Mouse (Mus musculus) hindbrain, embryonic 15.5 days (tissue): ENCODE data around the gene 1110032F04Rik. TPM values are rescaled to one million over a fixed set of nuclear protein-coding genes. Genes with fewer than 3 reads are reported as not detected.

Experiments
- ATAC-seq: fragments of 200-750 bp; cut with Nextera tagmentation; 2 replicates; pipeline ENCODE4 v1.8.0; 2017; ENCODE audit warnings: low read depth, moderate number of reproducible peaks, moderate TSS enrichment; ENCODE audit not compliant: low FRiP score
- H3K27ac ChIP-seq: fragments of 300-500 bp; sonication (generic); replicated peaks from 2 replicates; pipeline ENCODE4 v1.5.1; 2015; ENCODE audit warnings: mild to moderate bottlenecking, inconsistent platforms
- H3K27me3 ChIP-seq: fragments of 300-500 bp; sonication (generic); 2 replicates; pipeline ENCODE4 v1.6.1; 2015; ENCODE audit warnings: control low read depth, inconsistent platforms
- H3K36me3 ChIP-seq: fragments of 300-500 bp; sonication (generic); 2 replicates; pipeline ENCODE4 v1.6.1; 2015; ENCODE audit warnings: control low read depth, inconsistent platforms
- H3K4me1 ChIP-seq: fragments of 300-500 bp; sonication (generic); replicated peaks from 2 replicates; pipeline ENCODE4 v1.6.1; 2015; ENCODE audit warnings: control low read depth, inconsistent platforms
- H3K4me2 ChIP-seq: fragments of 300-500 bp; sonication (generic); 2 replicates; pipeline ENCODE4 v1.6.1; 2015; ENCODE audit warnings: moderate library complexity, mild to moderate bottlenecking, inconsistent platforms
- H3K4me3 ChIP-seq: fragments of 300-500 bp; sonication (generic); 2 replicates; pipeline ENCODE4 v1.5.1; 2015; ENCODE audit warnings: mild to moderate bottlenecking, inconsistent platforms
- H3K9ac ChIP-seq: fragments of 300-500 bp; sonication (generic); 2 replicates; pipeline ENCODE4 v1.6.1; 2015; ENCODE audit warnings: inconsistent platforms
- H3K9me3 ChIP-seq: fragments of 300-500 bp; sonication (generic); 2 replicates; pipeline ENCODE4 v1.6.1; 2016; ENCODE audit warnings: control low read depth, inconsistent platforms
- WGBS: fragments of 180-500 bp; shearing (Covaris S2); methylation state at CpG from one replicate; pipeline ENCODE4 v1.1.7; 2015; 5-methylcytosine and 5-hydroxymethylcytosine counted together
- polyA plus RNA-seq: library from polyadenylated mRNA; unstranded; fragments of >200 nt; fragmentation: Nextera tagmentation; extraction: Ambion mirVana; gene quantifications from 2 replicates; pipeline ENCODE4 v1.2.1, GENCODE M21; 2015

1110032F04Rik gene
- polyA plus RNA-seq, result 5.0 and 5.2 TPM in 2 replicates

DNA sequence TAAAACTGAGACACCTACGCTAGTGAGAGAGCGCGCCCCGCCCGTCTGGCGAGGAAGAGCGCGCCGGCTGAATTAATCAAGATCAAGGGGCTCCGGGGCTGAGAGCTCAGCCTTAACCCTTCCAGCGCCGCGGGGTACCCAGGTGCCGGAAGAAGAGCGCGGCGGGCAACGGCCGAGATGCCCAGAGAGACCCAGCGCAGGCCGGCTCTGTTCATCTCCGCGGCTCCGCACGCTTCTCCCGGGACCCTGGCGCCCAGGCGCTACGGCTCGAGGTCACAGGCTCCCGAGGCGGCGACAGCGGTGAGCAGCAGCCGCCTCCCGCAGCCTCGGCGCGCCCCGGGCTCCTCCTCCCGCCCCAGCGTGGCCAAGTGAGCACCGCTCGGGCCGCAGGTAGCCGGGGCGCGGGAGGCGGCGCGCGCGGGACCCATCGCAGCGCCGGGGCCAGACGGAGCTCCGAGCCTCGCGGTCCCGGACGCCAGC, at the start of gene 1110032F04Rik:
Gene 1110032F04Rik (plus strand): TSS at position 376 of the 480 bp plus-strand sequence.
- Histone ChIP-seq H3K27me3 (no peaks in the 10 kb centered on the region; the same call in 1 of the 2 replicates), H3K9me3 (no peaks in the 10 kb centered on the region), H3K4me3 (peak within 1 kb of the TSS; percentile 84), H3K4me1 (peaks cover 19% of the 10 kb centered on the region), H3K36me3 (no peaks in the 10 kb centered on the region), H3K9ac (peak within 1 kb of the TSS; percentile 72), H3K4me2 (peak within 1 kb of the TSS; percentile 98), H3K27ac (peak within 1 kb of the TSS; percentile 73)
- under 1% methylated on average over 56 of the region's 62 CpGs for WGBS
- peak; percentile 86 for ATAC-seq

DNA sequence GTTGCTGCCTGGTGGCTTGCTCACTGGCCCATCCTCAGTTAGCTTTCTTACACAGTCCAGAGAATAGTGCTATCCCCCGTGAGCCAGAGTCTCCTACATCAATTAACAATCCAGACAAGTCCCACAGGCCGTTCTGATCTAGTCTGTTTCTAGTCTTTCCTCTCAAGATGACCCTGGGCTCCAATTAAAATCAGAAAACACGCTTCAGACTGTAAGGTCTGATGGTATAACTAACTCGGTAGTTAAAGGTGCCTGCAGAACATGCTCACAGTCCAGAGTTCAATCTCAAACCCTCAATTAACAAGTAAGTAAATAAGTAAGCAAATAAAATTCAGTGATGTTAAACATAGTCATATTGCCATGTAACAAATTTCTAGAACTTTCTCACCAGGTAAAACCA, 48.0 kb upstream of the 1110032F04Rik start:
- H3K27me3 ChIP-seq, result no peaks in the 10 kb centered on the region
- H3K27ac ChIP-seq, result no peak overlapping the region
- H3K36me3 ChIP-seq, result no peaks in the 10 kb centered on the region
- H3K4me3 ChIP-seq, result no peak overlapping the region
- WGBS, result 67% methylated on average over 4 of the region's 4 CpGs
- H3K9ac ChIP-seq, result no peak overlapping the region
- H3K4me1 ChIP-seq, result peaks cover 23% of the 10 kb centered on the region
- no peak overlapping the region for H3K4me2 ChIP-seq
- no peak for ATAC-seq
- H3K9me3 ChIP-seq, result no peaks in the 10 kb centered on the region

DNA sequence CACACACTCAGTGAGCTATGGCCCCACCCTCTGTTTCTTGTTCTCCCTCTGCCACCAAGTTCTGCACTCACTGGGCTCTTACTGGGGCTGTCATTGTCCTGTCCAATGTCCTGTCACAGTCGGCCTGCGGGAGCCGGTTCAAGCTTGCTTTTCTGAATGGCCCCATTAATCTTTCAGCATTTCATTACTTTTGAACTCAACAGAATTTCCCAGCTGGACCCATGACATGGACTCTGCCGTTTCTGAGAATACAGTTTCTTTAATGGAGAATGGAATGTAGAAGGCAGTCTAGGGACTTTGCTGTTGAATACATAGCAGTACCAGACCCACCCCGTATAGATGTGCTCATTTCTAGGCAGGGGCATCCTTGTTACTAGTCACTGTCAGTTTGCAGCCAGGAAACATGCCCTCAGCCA, 47.5 kb upstream of the 1110032F04Rik start:
- Histone ChIP-seq H3K9ac (no peak overlapping the region), H3K9me3 (no peaks in the 10 kb centered on the region), H3K27ac (no peak overlapping the region), H3K4me3 (no peak overlapping the region), H3K4me2 (no peak overlapping the region), H3K36me3 (no peaks in the 10 kb centered on the region), H3K4me1 (peaks cover 23% of the 10 kb centered on the region), H3K27me3 (no peaks in the 10 kb centered on the region)
- WGBS, result 22% methylated on average over 5 of the region's 5 CpGs
- ATAC-seq, result peak; percentile 78

DNA sequence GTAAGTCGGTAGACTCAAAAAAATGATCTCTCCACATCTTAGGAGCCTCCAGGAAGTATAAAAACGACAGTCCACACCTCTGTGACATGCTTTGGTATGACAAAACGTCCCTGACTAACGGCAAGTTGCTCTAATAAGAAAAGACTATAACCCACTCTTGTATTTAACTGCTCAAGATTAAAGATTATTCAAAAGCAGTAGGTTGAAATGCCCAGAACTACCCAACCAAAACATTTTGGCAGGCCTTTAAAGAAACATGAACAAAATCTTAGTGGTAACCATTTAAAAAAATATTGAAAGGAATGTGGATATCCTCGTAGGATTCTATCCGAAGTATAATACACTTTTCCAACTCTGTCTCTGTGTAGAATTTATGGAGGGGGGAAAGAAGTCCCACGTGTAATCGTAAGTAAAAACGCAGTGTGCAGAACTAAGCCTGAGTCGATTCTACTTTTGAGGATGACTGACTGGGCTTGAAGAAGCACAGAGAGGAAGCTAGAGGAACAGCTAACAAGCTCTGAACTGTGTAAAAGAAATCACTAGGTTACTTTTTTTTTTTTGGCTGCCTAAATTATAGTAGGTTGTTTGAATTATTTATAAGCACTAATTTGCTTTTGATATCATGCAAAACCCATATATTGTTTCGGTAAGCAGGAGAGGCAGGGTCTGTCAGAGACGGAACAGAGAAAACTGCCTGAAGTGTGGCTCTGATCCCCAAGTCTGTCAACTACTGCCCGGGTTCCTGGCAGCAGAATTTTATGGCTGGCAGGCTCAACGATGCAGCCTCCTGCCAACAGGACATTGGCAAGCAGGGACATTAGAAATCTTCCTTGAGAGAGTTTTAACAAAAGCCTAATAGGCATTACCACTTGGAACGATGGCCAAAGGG, 45.3 kb upstream of the 1110032F04Rik start:
- Histone ChIP-seq H3K27ac (0 out of 2 replicates have a peak overlapping the region, but pooled peaks have one; percentile 51), H3K4me2 (no peak overlapping the region)
- WGBS, result 51% methylated on average over 15 of the region's 15 CpGs

DNA sequence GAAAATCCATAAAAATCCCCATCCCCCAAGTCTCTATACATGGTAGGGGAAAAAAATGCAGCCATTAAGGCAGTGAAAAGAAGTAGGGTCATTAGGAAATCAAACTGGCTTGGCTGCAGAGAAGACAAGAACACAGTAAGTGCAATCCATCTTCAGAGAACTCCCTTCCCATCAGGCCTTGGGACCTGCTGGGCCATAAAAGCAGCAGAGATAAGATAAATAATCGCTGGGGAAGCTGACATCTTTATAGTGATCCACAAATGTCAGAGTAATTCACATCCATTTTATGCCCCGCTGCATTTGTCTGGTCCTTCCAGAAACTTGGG, 44.7 kb upstream of the 1110032F04Rik start:
- Histone ChIP-seq H3K4me3 (no peak overlapping the region), H3K27me3 (no peaks in the 10 kb centered on the region), H3K9ac (no peak overlapping the region), H3K36me3 (no peaks in the 10 kb centered on the region), H3K9me3 (no peaks in the 10 kb centered on the region), H3K4me1 (peaks cover 23% of the 10 kb centered on the region), H3K4me2 (no peak overlapping the region), H3K27ac (peak overlapping the region; percentile 34)
- 25% methylated on average over 2 of the region's 2 CpGs for WGBS
- peak; percentile 90 for ATAC-seq

More for the DNA sequence above, 45.3 kb upstream of the 1110032F04Rik start:
- H3K27me3 ChIP-seq, result no peaks in the 10 kb centered on the region
- H3K4me3 ChIP-seq, result no peak overlapping the region
- no peak overlapping the region for H3K9ac ChIP-seq
- H3K9me3 ChIP-seq, result no peaks in the 10 kb centered on the region
- peak; percentile 87 for ATAC-seq
- H3K36me3 ChIP-seq, result no peaks in the 10 kb centered on the region
- H3K4me1 ChIP-seq, result peaks cover 23% of the 10 kb centered on the region

DNA sequence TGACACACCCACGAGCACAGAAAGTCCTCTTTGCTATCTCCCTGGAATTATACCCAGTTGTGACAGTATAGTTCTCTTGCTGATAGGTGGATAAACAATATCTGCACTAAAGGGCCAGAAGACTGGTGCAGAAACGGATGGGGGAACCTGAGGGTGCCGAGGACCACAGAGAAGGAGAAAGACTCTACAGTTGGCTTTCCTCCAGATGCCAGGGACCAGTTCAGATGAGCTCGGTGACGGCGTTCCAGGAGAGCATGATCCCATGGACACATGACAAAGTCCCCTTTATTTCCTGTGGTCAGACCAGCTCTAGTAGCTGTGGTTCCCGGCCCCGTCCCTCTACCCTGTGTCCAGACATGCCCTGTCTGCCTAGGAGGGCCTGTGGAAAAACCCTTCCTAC, 44.2 kb upstream of the 1110032F04Rik start:
- Histone ChIP-seq H3K9ac (no peak overlapping the region), H3K27me3 (no peaks in the 10 kb centered on the region), H3K4me2 (no peak overlapping the region), H3K9me3 (no peaks in the 10 kb centered on the region), H3K27ac (peak overlapping the region; percentile 34), H3K36me3 (no peaks in the 10 kb centered on the region), H3K4me1 (peaks cover 23% of the 10 kb centered on the region), H3K4me3 (no peak overlapping the region)
- 0 out of 2 replicates have a peak, but pooled peaks have one; percentile 31 for ATAC-seq
- WGBS, result 46% methylated on average over 8 of the region's 8 CpGs

DNA sequence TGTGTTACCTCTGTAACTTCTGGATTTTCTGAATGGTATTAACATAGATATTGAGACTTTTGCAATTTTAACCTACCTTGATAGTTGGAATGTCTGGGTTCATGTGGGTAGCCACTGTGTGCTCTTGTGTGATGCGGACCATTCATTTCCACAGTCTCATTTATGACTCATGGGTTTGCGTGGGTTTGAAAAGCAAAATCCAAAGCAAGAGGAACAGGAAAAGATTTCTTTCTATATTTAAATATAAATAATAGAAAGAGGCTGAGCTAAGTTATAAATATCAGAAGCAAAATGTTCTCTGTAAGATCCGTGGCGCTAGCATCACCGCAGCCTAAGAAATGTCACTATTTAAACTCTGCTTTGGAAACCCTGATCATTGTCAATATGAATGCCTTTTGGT, 41.7 kb upstream of the 1110032F04Rik start:
- H3K9me3 ChIP-seq, result no peaks in the 10 kb centered on the region
- peaks cover 23% of the 10 kb centered on the region; the same call in 1 of the 2 replicates for H3K4me1 ChIP-seq
- ATAC-seq, result no peak
- no peak overlapping the region for H3K27ac ChIP-seq
- H3K4me2 ChIP-seq, result no peak overlapping the region
- H3K27me3 ChIP-seq, result no peaks in the 10 kb centered on the region
- H3K36me3 ChIP-seq, result no peaks in the 10 kb centered on the region
- 94% methylated on average over 5 of the region's 5 CpGs for WGBS
- H3K4me3 ChIP-seq, result no peak overlapping the region
- H3K9ac ChIP-seq, result no peak overlapping the region

DNA sequence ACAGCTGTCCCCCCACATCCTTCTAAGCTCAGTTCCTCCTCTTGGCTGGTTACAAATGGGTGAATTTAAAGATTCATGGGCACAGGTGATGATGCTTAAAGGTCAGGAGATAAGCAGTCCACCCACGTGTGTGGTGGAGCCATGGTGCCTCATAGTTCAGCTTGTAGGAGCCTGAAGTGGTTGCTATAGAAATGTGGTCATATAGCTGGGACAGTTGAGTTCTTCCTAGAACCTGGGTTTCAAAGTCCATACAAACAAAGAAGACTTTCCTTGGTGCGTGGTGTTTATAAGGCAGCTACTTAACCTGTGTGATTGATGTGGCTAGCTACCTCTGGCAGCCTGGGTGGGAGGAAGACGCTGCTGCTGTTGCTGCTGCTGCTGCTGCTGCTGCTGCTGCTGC, 39.4 kb upstream of the 1110032F04Rik start:
- Histone ChIP-seq H3K4me3 (no peak overlapping the region), H3K9me3 (no peaks in the 10 kb centered on the region), H3K27me3 (no peaks in the 10 kb centered on the region), H3K36me3 (no peaks in the 10 kb centered on the region), H3K9ac (no peak overlapping the region), H3K4me1 (0 out of 2 replicates have a peak, but pooled peaks cover 6% of the 10 kb centered on the region), H3K27ac (no peak overlapping the region), H3K4me2 (no peak overlapping the region)
- no peak for ATAC-seq
- 84% methylated on average over 3 of the region's 3 CpGs for WGBS

DNA sequence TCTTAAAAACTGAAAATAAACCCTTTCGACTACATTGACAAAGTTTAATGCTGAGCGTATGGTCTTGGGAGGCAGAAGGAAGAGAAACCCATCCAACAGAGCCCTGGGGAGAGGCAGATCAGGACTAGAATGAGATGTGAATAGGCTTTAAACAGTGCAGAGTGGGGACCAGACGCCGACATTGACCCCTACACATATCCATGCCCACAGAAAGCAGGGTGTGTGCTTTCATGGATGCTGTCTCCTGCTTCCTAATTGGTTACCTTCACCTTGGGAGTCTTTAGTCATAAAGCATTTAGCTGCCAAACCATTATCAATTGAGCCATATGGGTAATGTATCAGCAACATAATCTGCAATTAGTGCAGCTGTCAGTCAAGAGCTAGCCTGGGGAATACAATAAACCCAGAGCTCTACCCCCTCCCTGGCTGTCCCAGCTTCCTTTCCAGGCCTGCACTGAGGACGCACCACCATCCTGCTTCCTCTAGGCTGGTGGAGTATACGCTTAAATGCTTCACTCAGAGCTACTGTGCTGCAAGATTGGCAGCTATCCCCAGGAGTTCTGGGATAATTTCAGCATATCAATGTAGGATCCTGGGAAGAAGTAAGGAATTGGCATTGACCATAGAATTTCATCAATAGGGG, 32.4 kb upstream of the 1110032F04Rik start:
- Histone ChIP-seq H3K27ac (no peak overlapping the region), H3K4me3 (no peak overlapping the region), H3K27me3 (no peaks in the 10 kb centered on the region), H3K4me2 (no peak overlapping the region), H3K36me3 (no peaks in the 10 kb centered on the region), H3K9me3 (no peaks in the 10 kb centered on the region), H3K4me1 (peaks cover 4% of the 10 kb centered on the region; the same call in 1 of the 2 replicates), H3K9ac (no peak overlapping the region)
- ATAC-seq, result peak; percentile 56; the same call in 1 of the 2 replicates
- 59% methylated on average over 6 of the region's 6 CpGs for whole genome bisulfite sequencing

DNA sequence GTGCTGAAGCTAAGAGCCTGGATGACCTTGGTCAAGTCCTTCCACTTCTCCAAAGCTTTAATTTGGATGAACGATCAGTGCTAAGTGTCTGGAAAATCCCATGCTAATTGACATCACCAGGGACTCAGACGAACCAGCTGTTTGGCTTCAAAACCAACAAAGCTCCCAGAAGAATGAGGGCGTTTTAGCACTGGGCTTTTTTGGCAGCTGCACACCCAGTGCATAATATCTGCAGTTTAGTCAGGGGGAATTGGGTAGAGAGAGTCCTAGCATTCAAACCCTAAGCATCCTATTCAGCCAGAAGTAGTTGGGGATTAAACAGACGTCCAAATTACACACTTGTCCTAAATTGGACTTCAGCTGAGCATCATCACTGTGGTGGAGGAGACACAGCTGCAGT, 29.2 kb upstream of the 1110032F04Rik start:
- Histone ChIP-seq H3K27me3 (no peaks in the 10 kb centered on the region), H3K9me3 (no peaks in the 10 kb centered on the region), H3K4me3 (no peak overlapping the region), H3K36me3 (no peaks in the 10 kb centered on the region), H3K4me1 (peaks cover 4% of the 10 kb centered on the region; the same call in 1 of the 2 replicates), H3K4me2 (no peak overlapping the region), H3K9ac (no peak overlapping the region), H3K27ac (no peak overlapping the region)
- no peak for ATAC-seq
- 43% methylated on average over 4 of the region's 4 CpGs for WGBS

DNA sequence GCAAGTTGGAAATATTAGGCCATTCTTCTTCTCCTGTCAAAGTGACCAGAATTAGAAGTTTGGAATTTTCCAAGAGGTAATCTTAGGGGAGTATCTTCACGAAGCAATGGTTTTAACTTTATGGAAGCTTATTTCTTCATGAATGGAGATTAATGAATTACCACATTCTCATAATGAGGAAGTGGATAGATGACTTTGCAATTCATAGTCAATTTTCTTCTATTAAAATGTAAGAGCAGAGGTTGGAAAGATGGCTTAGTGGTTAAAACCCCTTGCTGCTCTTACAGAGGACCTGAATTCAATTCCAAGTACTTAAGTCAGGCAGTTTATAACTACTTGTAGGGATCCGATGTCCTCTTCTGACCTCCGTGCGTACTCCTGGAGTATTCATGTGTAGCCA, 25.4 kb upstream of the 1110032F04Rik start:
- Histone ChIP-seq H3K4me3 (no peak overlapping the region), H3K4me2 (no peak overlapping the region), H3K27me3 (no peaks in the 10 kb centered on the region), H3K9ac (no peak overlapping the region), H3K4me1 (no peaks in the 10 kb centered on the region), H3K27ac (no peak overlapping the region), H3K36me3 (no peaks in the 10 kb centered on the region), H3K9me3 (no peaks in the 10 kb centered on the region)
- ATAC-seq, result no peak
- 90% methylated on average over 4 of the region's 4 CpGs for WGBS

DNA sequence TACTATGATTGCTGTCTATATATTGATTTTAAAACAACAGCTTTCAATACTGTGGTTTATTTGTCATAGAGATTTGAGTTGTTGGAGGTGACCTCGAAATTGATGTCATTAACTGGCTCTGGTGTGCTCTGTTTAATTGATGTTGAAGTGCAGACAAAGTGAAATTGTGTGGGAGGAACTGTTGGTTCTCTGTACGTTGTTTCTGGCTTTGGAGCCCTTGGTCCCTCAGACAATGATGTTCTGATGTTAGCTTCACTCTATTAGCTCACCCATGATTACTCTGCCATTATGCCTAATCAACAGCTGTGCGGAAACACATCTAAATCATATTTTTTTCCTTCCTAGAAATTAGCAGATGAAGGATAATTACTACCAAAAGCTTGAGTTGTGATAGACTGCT, 21.1 kb upstream of the 1110032F04Rik start:
- Histone ChIP-seq H3K4me2 (no peak overlapping the region), H3K27ac (no peak overlapping the region), H3K9ac (no peak overlapping the region), H3K4me1 (no peaks in the 10 kb centered on the region), H3K4me3 (no peak overlapping the region), H3K9me3 (no peaks in the 10 kb centered on the region), H3K36me3 (no peaks in the 10 kb centered on the region), H3K27me3 (no peaks in the 10 kb centered on the region)
- no peak for ATAC-seq
- WGBS, result 70% methylated on average over 3 of the region's 3 CpGs
